Mouse (Mus musculus) erythroid progenitor cell, adult 5-6 weeks (primary cell): ENCODE results near the gene Elovl7. TPM values are rescaled to one million over a fixed set of nuclear protein-coding genes. Genes with fewer than 3 reads are reported as not detected.

Experiments used
- ATAC-seq: replicated peaks from 2 replicates; pipeline ENCODE4 v1.8.0; 2016; ENCODE audit warnings: moderate number of reproducible peaks, mild to moderate bottlenecking, moderate TSS enrichment, inconsistent platforms; ENCODE audit not compliant: poor library complexity, low FRiP score, severe bottlenecking
- total RNA-seq, 2 experiments: library from RNA; stranded (forward) in 1 of 2; stranded (reverse) in 1 of 2; fragments of 150-400 nt in 1 of 2; fragments of 186-747, 209-891 nt in 1 of 2; gene quantifications; 2 replicates each; pipeline versions ENCODE4 v1.2.3 to v1.2.4; 2015 to 2017; ENCODE audit warnings: low replicate concordance in 2 of 2

Elovl7 gene
- total RNA-seq, 2 experiments from 2014 or later, result 1.1 TPM; not detected in 1

DNA sequence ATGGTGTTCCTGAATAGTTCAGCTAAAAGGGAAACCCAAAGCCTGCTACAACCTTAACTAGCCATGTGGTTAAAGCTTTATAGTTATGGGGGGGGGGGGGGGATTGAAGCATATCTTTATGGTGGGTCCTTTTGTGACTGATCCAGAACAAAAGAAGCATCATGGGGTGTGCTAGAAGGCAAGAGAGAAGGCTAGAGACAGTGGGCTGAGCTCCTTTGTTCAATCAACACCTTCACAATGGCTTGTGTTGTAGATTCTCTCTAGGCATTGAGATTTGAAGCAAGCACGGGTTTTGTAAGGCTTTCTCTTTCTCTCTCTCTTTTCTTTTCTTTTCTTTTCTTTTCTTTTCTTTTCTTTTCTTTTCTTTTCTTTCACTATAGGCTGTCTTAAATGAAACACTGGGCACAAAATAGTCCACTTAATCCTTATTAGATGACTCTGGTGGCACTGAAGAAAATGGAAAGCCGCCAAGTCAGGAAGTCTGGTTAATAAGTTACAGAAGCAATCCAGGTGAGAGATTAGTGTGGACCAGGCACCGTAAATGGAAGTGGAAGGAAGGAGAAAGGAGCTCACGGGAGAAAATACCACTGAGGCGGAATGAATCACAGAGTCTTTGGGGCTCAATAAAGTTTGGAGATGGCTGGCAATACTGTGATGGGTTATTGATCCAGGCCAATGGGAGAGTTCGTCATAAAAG lies 15.6 kb downstream of the Elovl7 start:
- ATAC-seq, result no peak

DNA sequence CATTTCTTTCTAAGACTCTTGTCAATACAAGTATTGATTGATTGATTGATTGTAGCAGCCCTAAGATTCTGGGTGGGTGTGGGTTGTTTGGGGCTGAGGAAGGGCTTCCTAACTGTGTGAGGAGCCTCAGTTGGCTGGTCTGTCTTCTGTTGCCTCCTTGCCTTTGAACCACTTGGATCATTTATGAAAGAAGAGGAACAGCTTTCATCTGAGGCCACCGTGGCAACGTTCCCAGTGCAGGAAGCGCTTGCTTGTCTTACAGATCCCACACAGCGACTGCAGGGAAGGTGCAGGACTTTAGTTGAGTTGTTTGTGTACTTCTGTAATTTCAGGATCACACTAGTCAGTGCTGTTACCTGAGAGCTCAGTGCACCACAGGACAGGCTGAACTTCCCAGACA lies 25.8 kb downstream of the Elovl7 start:
- no peak for ATAC-seq

DNA sequence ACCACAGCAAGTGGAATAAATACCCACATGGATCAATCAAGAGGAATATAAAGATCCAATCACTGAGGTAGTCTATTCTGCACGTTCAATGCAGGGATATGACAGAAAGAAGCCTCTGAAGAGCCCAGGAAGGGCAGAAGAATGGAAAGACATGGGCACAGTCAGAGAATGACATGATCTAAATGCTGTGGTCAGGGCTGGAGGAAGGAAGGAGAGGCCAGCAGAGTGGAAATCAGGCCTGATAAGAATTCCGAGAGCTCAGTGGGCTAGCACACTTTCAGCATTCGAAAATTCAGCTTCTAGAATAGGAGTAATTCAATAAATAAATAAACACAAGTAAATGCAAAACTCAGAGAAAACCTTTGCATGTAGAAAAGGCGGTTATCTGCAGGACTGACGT lies 27.5 kb downstream of the Elovl7 start:
- no peak for ATAC-seq

DNA sequence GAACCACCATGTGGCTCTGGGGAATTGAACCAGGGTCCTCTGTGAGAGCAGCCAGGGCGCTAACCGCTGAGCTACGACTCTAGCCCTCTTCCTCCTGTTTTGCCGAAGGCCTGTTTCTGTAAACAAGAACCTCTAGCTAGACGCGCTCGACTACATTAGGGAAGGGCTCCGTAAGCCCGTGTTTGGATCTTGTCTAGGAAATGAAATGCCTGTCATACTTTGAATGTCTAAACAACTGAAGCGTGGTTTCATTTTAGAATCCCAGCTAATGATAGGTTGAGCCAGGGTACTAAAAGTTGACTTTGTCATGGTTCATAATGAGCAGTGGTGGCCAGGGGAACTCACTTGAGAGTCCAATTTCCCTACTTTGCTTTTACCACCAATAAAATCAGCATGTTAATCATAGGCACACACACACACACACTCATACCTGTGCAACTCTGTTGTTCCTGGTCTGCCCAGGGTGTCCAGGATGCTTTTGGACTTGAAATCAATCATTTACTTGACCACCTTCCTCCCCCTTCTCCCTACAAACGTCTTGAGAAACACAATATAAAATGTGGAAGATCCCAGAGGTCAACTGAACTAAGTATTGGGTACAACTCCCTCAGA lies 31.0 kb downstream of the Elovl7 start:
- ATAC-seq, result no peak

DNA sequence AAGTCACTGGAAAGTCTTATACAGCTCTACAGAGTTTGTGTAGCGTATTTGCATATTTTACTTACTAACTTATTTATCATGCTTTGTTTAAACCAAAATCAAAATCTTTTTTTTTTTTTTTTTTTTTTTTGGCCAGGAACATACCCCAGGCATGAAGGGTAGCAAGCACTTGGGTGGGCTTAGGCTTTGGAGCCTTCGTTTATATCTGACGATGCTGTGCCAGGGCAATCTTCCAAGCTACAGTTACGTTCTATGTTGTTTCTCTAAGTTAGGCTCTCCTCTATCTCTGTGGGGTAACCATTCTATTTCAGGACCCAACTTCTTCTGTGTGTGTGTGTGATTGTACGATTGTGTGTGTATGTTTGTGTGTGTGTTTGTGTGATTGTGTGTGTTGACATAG lies 36.9 kb downstream of the Elovl7 start:
- no peak for ATAC-seq

DNA sequence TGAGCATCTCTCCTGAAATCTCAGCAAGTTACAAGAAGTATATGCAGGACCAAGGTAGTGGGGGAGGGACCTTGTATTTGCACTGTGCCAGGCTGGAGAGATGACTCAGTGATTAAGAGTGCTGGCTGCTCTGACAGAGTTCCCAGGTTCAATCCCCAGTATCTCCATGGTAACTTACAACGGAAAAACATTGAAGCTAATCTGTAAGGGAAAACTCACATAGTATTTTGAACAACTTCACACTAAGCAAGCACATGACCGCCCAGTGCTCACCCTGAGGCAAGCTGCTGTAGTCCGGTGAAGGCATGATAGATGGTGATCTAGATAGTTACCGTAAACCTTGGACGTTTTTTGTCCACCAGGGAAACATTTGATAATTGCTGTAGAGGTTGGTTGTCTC lies 39.8 kb downstream of the Elovl7 start:
- ATAC-seq, result no peak

DNA sequence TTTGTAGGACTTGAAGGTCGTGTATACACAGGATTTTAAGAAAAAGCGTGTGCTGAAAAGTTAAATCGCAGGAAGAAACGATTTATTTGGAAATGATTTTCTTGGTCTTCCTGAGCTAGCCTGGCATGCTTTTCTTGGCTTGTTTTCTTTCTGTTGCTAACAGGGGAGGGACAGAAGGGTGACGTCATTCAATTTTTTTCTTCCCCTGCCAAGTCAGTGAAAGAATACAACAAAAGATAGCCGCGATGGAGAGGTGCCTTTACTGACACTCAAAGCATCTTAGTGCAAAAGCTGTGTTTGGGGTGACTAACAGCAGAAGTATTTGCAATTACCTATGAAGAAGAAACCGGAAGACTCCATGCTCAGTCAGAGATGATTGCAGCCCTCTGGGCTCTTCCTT lies 48.8 kb downstream of the Elovl7 start:
- ATAC-seq, result no peak

DNA sequence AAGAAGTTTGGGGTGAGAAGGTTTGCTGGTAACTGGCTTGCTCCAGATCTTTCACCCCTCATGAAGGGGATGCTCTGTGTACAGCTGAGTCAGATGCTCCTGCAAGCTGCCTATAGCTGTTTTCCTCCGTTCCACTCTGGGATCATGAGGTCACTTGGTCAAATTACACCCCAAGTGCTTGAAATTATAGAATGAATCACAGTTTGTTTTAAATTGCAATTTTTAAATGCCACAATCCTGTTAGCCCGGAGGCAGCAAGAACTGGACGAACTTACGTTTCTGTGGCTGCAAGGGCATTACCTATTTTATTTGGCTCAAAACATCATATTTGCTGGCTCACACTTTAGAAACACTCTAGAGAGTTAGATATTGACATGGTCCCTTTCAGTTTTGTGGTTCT lies 51.2 kb downstream of the Elovl7 start:
- no peak for ATAC-seq

DNA sequence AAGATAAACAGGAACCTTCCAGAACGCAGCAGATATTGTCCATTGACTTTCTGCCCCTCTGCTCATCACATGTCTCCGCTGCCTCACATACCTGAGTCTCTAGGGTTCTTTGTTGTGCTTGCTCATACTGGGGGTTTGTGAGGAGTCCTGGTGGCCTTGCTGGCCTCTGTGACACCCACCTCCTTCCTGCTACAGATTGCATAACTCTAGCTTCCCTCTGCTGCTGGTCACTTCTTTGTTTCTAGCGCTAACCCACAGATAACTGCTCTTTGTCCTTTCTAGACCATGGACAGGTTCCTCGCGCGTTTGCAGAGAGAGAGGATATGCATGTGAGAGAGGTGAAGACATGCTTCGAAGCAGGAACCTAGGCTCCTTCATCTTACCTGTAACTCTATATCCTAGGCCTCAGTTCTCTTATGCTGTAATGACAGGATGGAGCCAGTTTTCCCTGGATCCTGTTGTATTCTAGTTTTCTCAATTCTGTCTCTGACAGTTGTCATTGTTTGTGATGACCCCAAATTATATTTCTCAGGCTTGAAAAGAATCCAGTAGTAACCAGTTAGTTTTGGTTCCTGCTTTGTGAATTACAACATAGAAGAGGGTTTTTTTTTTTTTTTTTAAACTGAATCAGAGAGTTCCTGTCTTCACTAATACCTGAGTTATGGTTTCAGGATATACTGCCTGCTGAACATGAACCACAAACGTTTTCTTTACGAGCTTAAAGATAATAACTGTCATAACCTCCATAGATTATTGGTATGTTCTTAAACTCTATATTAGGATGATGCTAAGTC lies 53.8 kb downstream of the Elovl7 start:
- ATAC-seq, result no peak

DNA sequence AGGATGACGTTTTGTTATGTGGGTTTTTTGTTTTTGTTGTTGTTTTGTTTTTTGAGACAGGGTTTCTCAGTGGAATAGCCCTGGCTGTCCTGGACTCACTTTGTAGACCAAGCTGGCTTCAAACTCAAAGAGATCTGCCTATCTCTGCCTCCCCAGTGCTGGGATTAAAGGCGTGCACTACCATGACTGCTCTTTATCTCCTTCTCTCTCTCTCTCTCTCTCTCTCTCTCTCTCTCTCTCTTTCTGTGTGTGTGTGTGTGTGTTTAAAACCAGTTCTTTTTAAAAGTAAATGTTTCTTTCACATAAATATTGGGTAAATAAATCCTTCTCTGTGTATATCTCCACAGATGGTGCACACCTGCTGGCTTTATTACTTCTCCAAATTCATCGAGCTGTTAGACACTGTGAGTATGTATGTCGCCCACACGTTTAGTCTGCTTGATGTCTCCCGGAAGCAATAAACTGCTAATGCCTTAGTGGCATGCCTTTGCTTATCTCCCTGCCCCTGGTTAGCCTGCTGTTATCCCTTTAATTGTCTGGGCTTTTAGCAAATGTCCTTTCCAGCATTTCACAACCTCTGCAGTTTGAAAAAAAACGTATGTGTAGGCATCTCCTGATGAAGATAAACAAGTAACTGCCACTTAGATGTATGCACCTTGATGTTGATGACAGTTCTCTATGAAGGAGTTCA lies 57.4 kb downstream of the Elovl7 start:
- no peak for ATAC-seq

DNA sequence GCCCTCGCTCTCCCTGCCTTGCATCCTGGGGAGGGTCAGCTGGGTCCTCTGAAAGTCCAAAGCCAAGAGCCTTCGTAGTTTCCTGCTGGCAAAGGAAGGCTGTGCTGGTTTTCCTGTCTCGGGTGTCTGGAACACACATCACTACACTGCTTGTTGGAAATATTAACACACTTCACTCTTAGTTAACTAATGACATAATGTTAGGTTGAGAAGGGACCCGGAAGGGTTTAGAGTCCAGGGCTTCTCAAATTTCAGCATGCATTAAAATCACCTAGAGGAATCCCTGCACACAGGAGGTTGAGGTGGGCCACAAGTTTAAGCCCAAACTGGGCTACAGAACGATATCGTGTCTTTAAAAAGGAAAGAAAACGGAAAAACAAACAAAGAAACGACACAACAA lies 58.1 kb downstream of the Elovl7 start:
- no peak for ATAC-seq

DNA sequence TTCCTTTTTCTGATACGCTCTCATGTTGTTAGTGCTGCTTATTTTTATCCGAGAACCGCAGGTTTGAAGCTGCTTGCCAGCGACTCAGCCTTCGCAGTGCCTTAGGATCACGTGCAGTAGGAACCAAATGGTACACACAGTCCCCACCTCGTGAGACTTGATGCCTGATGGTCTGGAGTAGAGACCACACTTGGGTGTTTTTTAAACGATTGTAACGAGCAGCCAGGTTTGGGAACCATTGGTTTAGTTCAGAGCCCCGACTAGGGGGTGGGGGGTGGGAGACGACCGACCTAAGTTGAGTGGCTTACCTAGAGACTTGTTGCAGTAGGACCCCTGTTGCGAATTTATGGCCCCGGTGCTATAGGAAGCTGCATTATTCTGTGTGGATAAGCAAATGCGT lies 58.8 kb downstream of the Elovl7 start:
- no peak for ATAC-seq

DNA sequence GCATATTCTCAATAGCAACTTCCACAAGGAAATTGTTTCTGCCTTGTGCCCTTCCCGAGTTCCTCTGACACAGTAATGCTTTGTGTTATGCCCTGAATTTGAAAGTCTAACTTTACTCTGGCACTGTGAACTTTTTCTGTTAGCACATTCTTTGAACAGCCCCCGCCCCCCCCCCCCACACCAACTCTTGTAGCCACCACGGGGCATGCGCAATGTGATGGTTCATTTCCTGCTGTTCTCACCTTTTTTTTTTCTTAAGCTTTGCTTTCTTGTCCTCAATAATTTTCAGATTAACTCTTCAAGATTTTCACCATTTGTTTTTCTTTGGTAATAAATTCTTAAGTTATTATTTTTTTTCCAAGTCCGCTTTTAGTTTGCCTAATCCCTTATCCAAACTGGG lies 59.3 kb downstream of the Elovl7 start:
- ATAC-seq, result no peak

DNA sequence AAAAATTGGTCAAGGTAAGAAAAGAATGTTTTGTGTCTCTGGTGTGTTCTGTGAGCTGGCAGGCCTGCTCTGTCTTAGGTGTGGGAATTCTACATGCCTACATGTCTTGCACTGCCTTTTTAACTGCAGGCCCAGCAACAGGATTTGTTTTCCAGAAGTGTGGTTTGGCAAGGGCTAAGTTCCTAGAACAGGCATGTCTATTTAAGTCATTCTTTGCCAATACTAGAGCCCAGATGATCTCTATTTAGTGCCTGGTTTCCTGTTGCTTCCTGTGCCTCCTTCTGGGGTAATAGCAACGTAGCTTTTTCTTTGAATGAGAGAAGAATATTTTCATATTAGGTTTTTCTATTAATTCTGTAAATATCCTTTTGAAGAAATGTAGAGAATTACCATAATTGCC lies 62.4 kb downstream of the Elovl7 start:
- no peak for ATAC-seq

DNA sequence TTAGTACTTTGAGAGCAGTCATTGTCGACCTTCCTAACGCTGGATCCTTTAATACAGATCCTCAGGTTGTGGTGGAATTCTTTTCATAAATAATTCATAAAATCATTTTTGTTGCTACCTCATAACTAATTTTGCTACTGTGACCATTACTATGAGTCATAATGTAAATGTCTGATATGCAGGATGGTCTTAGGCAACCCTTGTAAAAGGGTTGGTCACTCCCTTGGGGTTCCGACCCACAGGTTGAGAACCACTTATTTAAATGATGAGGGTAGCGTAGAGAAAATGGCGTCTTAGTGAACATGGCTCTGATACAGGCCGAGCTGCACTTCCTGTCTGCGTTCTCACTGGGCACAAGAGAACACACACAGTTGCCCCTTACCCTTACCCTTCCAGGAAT lies 63.1 kb downstream of the Elovl7 start:
- no peak for ATAC-seq

DNA sequence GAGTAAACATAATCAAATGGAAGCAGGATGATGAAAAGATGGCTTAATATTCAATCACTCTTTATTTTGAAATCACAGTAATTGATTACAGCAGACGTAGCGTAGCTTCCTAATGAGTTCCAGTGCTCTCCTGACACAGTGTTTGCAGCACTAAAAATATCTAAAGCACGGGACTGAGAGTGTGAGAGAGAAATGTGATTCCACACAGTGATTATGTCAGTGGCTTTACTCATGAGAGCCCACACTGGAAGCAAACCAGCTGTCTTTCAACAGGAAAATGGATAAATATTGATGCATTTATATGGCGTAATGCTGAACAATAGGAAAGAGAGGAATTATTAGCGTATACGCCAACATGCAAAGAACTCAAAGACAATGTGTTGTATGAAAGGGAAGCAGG lies 64.4 kb downstream of the Elovl7 start:
- no peak for ATAC-seq

DNA sequence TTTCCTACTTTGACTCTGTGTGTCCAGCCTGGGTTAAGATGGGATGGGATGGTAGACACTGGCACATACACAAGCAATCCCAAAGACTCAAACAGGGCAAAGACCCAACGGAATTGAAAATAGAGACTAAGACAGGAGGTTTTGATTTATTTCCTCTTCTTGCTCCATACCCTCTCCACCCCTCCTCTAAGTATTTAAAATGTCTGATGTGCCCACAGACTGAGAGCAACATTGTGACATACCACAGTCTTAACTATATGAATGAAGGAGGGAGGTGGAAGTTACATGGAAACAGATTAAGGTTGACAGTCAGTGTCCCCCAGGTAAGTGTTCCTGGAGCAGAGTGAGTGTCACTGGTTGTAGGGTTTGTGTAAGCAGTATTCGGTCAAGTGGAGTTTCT lies 70.1 kb downstream of the Elovl7 start:
- ATAC-seq, result no peak

DNA sequence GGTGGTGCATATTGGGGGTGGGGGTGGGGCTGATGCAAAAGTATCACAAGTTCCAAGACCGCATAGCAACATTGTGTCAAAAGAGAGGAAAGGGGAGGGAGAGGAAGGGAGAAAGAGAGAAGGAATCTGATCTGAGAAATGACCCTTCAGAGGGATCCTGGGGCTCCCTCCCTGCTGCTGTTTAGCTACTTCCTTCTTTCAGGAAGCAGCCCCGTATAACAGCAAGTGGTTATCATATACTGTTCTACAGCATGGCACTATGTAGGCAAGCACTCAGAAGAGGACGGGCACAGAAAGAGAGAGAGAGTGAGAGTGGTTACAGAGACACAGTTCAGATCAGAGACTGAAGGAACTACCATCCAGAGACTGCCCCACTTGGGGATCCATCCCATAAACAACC lies 73.7 kb downstream of the Elovl7 start:
- no peak for ATAC-seq

DNA sequence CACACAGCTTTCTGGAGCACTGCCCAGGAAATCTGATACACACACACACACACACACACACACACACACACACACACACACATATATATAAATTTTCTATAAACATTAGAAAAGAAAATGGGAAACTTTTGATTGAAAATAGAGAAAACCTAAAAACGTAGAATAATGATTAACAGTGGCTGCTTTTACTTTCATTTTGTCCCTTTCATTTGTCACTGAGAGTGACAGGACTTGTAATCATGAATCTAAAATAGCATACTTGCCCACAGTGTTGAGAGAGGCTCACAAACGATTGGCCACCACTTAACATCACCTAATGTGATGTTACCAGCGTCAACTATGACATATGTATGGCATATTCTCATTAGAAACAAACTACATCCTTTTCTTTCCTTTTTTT lies 75.2 kb downstream of the Elovl7 start:
- ATAC-seq, result no peak

DNA sequence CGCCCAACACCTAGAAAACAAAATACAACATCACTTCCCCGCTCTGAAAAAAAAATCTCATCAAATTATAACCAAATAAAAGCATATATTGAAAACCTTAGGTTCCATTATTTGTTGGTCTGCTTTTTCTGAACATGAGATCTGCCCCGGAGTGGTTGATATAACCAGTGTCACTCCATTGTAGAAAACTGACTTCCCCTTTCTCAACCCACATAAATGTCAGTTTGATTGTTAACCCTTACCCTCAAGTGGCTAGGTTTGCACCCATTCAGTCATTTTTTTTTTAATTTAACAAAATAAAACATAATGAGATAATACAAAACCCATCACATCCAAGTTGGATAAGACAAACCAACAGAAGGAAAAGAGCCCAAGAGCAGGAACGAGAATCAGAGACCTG lies 76.1 kb downstream of the Elovl7 start:
- no peak for ATAC-seq
